Mouse (Mus musculus) embryonic stem cell, embryonic (primary cell): ENCODE data around the gene Spry1.

Experiments
- CTCF ChIA-PET, 4 experiments: fragments of 300-600 bp in 2 of 4; fragments of 350-600 bp in 2 of 4; sonication (Branson Sonifier 250); formaldehyde crosslinking; loops; one replicate each; lab custom pipeline; 2022; ENCODE audit warnings: inconsistent platforms in 2 of 4; lab: Charles Lee
- POLR2A ChIA-PET, 4 experiments: fragments of 300-600 bp in 2 of 4; fragments of 350-600 bp in 2 of 4; sonication (Branson Sonifier 250); formaldehyde crosslinking; loops; one replicate each; lab custom pipeline; 2022; ENCODE audit warnings: antibody characterized with exemption in 4 of 4, inconsistent platforms in 1 of 4; lab: Charles Lee

The Spry1 gene

GRCm38 (mm10) chr3:37686219-37686618, 46.5 kb downstream of the Spry1 start:
- CTCF ChIA-PET: interaction anchor here in 1 of 4 experiments (1.2 kb wide), 1 partner anchor 12 kb away, joined by 4 read pairs; no protein-coding TSS in a partner anchor

GRCm38 (mm10) chr3:37686751-37687150, 47.0 kb downstream of the Spry1 start:
- POLR2A ChIA-PET: interaction anchor here in 3 of 4 experiments (0.5 to 9.6 kb wide), 19 partner anchors 10 to 148 kb away, joined by 3 to 96 read pairs (median 5); partner anchors contain the start of genes Gm5148 (in 2 of the 3) and Spry1 (in 1 of the 3)
- CTCF ChIA-PET: interaction anchor here in 1 of 4 experiments (1.2 kb wide), 1 partner anchor 13 kb away, joined by 4 read pairs; no protein-coding TSS in a partner anchor

More at GRCm38 (mm10) chr3:37686219-37686618, 46.5 kb downstream of the Spry1 start:
- POLR2A ChIA-PET: interaction anchor here in 3 of 4 experiments (0.6 to 9.6 kb wide), 13 partner anchors 10 to 222 kb away, joined by 3 to 96 read pairs (median 4); no protein-coding TSS in a partner anchor

DNA sequence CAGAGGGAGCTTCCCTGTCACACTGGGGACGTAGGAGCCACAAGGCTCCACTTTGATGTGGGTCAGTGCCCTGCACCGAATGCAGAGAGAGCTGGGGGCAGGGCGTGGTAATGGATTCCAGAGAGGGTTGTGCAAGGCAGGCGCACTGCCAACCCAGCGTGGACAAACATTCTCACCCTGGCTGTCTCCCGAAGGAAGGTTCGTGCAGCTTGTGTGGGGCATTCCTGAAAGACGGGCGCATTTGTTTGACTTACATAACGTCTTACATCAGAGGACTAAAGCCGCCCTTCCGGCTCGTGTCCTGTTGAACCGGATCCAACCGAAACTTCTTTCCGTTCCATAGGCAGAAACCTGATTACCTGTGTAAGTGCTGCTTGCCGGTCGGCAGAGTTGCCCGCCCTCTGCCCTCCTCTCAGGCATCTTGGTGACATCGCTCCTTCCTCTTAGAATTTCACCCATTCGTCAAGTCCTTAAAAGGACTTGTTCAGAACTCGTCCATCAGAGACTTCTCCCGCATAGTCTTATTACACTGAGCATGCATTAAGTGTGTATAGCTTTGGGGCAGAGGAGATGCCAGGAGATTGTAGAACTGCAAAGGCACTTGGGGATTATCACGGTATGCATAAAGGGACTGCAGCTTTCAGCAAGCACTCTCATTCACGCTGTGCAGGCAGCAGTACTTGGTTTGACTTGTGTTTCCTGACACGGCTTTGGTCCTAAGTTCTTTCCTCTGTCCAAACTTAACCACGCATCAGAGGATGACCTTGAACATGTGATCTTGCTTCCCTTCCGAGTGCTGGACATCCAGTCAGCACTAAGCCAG, 47.6 kb downstream of the Spry1 start:
- CTCF ChIA-PET: no interaction called here
- POLR2A ChIA-PET: interaction anchor here in 2 of 4 experiments (0.5 to 9.6 kb wide), 18 partner anchors 11 to 147 kb away, joined by 3 to 96 read pairs (median 4); partner anchors contain the start of genes Gm5148 (in 2 of the 2) and Spry1 (in 1 of the 2)

DNA sequence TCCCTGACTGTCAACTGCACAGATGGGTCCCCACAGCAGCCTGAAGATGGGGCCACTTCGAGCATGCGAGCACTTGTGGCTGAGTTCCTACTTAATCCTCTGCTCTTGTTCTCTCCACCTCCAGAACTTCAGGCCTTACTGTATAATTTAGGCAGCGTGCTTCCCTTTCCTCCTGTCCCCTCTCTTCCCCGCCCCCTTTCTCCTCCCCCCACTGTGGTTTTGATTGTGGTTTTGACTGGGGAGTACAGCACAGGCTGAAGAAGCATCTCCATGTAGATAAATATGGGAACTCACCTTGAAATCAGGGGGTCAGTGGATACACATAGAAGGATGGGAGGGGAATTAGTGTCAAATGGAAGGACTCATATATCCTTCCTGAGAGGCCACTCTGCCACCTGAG, 53.2 kb downstream of the Spry1 start:
- ChIA-PET CTCF (no interaction called here), POLR2A (interaction anchor here in 1 of 4 experiments (1.4 kb wide), 1 partner anchor 12 kb away, joined by 5 read pairs; no protein-coding TSS in a partner anchor)

DNA sequence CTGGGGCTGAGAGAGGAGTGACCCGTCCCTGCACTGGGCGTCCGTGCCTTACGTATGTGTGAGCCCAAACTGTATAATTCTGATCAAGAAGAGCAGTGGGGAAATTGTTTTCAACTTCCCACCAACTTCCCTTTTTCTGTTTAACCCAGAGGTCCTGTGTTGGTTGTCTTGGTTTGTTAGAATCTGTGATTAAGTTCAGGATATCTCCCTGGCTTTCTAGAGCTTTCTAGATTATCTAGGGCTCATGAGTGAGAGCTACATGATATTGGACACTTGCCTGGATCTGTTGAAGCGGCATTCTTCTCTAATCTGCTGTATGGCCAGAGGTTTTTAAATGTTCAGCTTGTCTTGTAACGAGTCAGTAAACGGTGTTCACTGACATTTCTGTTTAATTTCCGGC, 53.8 kb downstream of the Spry1 start:
- CTCF ChIA-PET: no interaction called here

More for the DNA sequence above, 53.8 kb downstream of the Spry1 start:
- POLR2A ChIA-PET: interaction anchor here in 1 of 4 experiments (1.4 kb wide), 1 partner anchor 11 kb away, joined by 5 read pairs; no protein-coding TSS in a partner anchor
